ENCODE assay signal across 13 mouse cellular contexts in genomic region chr16:96278491-96279224, GRCm38 (mm10). TPM values are rescaled to one million over a fixed set of nuclear protein-coding genes. Genes with fewer than 3 reads are reported as not detected.
DNase-seq lines count a peak whose midpoint lies in the region; ATAC-seq and TF ChIP-seq lines count a peak whose summit lies in the region.
"Had no signal": no experiment of that assay in that cellular context is flagged by ENCODE, and none has a peak within 500 bp of the region (broad histone marks: within the 10 kb centered on the region; RNA-seq: fewer than 3 reads in every experiment).

No protein-coding gene starts in this region.

- 25% methylated on average over 9 of the region's 9 CpGs for WGBS in hindbrain, embryonic 10.5 days
- 23% methylated on average over 9 of the region's 9 CpGs for WGBS in hindbrain, embryonic 13.5 days
- 17% methylated on average over 9 of the region's 9 CpGs for WGBS in forebrain, embryonic 14.5 days
- 28% methylated on average over 9 of the region's 9 CpGs for WGBS in kidney, postnatal 0 days
- WGBS in intestine, embryonic 16.5 days: 72% methylated on average over 9 of the region's 9 CpGs

- H3K27ac ChIP-seq in hindbrain, embryonic 10.5 days: no peak overlapping the region
- H3K27ac ChIP-seq in hindbrain, embryonic 13.5 days: no peak overlapping the region
- H3K27ac ChIP-seq in forebrain, embryonic 14.5 days (ENCODE audit: low read depth, low read length): no peak overlapping the region
- no peak overlapping the region for H3K27ac ChIP-seq in kidney, postnatal 0 days
- H3K27ac ChIP-seq in intestine, embryonic 16.5 days (ENCODE audit: low read length): no peak overlapping the region
- H3K27ac ChIP-seq: limb, embryonic 12.5 days had no signal

- H3K27me3 ChIP-seq in hindbrain, embryonic 10.5 days (ENCODE audit: insufficient read depth, poor library complexity, severe bottlenecking): peaks cover 47% of the 10 kb centered on the region
- H3K27me3 ChIP-seq in hindbrain, embryonic 13.5 days: peaks cover 50% of the 10 kb centered on the region
- peaks cover 22% of the 10 kb centered on the region for H3K27me3 ChIP-seq in forebrain, embryonic 14.5 days (replicated peaks; ENCODE audit: control insufficient read depth, insufficient read depth, low read length)
- no peaks in the 10 kb centered on the region for H3K27me3 ChIP-seq in kidney, postnatal 0 days (ENCODE audit: insufficient read depth, low read length)
- H3K27me3 ChIP-seq in intestine, embryonic 16.5 days (replicated peaks; ENCODE audit: control insufficient read depth, insufficient read depth, low read length): peaks cover 18% of the 10 kb centered on the region
- H3K27me3 ChIP-seq: CH12.LX had no signal

- ATAC-seq in hindbrain, embryonic 13.5 days (ENCODE audit: low FRiP score): no peak
- no peak; the same call in 1 of the 2 replicates for ATAC-seq in forebrain, embryonic 14.5 days
- peak; percentile 53; the same call in 1 of the 2 replicates for ATAC-seq in kidney, postnatal 0 days (replicated peaks; ENCODE audit: low FRiP score, low read depth)
- no peak for ATAC-seq in intestine, embryonic 16.5 days
- ATAC-seq: activated CD4-positive, CD25-positive, alpha-beta regulatory T cell, adult 4 months; lung, postnatal 0 days had no signal

- peaks cover 49% of the 10 kb centered on the region for H3K4me1 ChIP-seq in hindbrain, embryonic 10.5 days (replicated peaks)
- H3K4me1 ChIP-seq in hindbrain, embryonic 13.5 days (replicated peaks): peaks cover 37% of the 10 kb centered on the region
- peaks cover 5% of the 10 kb centered on the region; the same call in 1 of the 2 replicates for H3K4me1 ChIP-seq in forebrain, embryonic 14.5 days (ENCODE audit: control insufficient read depth, insufficient read depth, low read length)
- H3K4me1 ChIP-seq in kidney, postnatal 0 days (replicated peaks; ENCODE audit: insufficient read depth, low read length): peaks cover 7% of the 10 kb centered on the region
- H3K4me1 ChIP-seq in intestine, embryonic 16.5 days (ENCODE audit: control insufficient read depth, insufficient read depth, low read length): peaks cover 6% of the 10 kb centered on the region; the same call in 1 of the 2 replicates

- no peak overlapping the region for H3K4me2 ChIP-seq in hindbrain, embryonic 13.5 days
- H3K4me2 ChIP-seq in forebrain, embryonic 14.5 days (ENCODE audit: low read length): no peak overlapping the region
- no peak overlapping the region for H3K4me2 ChIP-seq in kidney, postnatal 0 days (ENCODE audit: low read length)
- no peak overlapping the region for H3K4me2 ChIP-seq in intestine, embryonic 16.5 days (ENCODE audit: low read depth, low read length)
- H3K4me2 ChIP-seq: limb, embryonic 12.5 days had no signal

- no peak overlapping the region for H3K9ac ChIP-seq in hindbrain, embryonic 13.5 days
- no peak overlapping the region for H3K9ac ChIP-seq in forebrain, embryonic 14.5 days (ENCODE audit: low read length)
- H3K9ac ChIP-seq in kidney, postnatal 0 days (ENCODE audit: low read depth, low read length): no peak overlapping the region
- H3K9ac ChIP-seq in intestine, embryonic 16.5 days (ENCODE audit: low read depth, low read length): no peak overlapping the region
- H3K9ac ChIP-seq: limb, embryonic 12.5 days had no signal

- DNase-seq in hindbrain, embryonic 10.5 days (ENCODE audit: low spot score): peak; percentile 17
- DNase-seq in R1 (ENCODE audit: low read depth, low spot score): peak; percentile 50
- peak; percentile 48 for DNase-seq in forebrain, embryonic 14.5 days (ENCODE audit: low spot score)
- peak; percentile 79 for DNase-seq in kidney, postnatal 0 days (ENCODE audit: low spot score)
- DNase-seq in spleen, adult 12 weeks (ENCODE audit: low spot score): no peak
- DNase-seq in urinary bladder, postnatal 10 days (ENCODE audit: low spot score): no peak
- DNase-seq: spleen, adult 18-20 months had no signal

- TF ChIP-seq CTCF in kidney, postnatal 0 days (IDR thresholded peaks at IDR 0.05; ENCODE audit: low read depth): no peak

- H3K4me3 ChIP-seq in hindbrain, embryonic 10.5 days: no peak overlapping the region
- H3K4me3 ChIP-seq in hindbrain, embryonic 13.5 days: no peak overlapping the region
- no peak overlapping the region for H3K4me3 ChIP-seq in forebrain, embryonic 14.5 days (ENCODE audit: low read depth, low read length)
- H3K4me3 ChIP-seq in kidney, postnatal 0 days (replicated peaks; ENCODE audit: low read depth, low read length): no peak overlapping the region
- H3K4me3 ChIP-seq in intestine, embryonic 16.5 days (ENCODE audit: low read length): no peak overlapping the region
- H3K4me3 ChIP-seq: limb, embryonic 12.5 days had no signal

- no peaks in the 10 kb centered on the region for H3K36me3 ChIP-seq in hindbrain, embryonic 10.5 days
- H3K36me3 ChIP-seq in hindbrain, embryonic 13.5 days: no peaks in the 10 kb centered on the region
- H3K36me3 ChIP-seq in forebrain, embryonic 14.5 days (ENCODE audit: control insufficient read depth, insufficient read depth, low read length): no peaks in the 10 kb centered on the region
- no peaks in the 10 kb centered on the region for H3K36me3 ChIP-seq in kidney, postnatal 0 days (ENCODE audit: insufficient read depth, low read length)
- H3K36me3 ChIP-seq in intestine, embryonic 16.5 days (ENCODE audit: control insufficient read depth, insufficient read depth, low read length): no peaks in the 10 kb centered on the region
- H3K36me3 ChIP-seq: limb, embryonic 12.5 days had no signal

- no peaks in the 10 kb centered on the region for H3K9me3 ChIP-seq in hindbrain, embryonic 10.5 days
- H3K9me3 ChIP-seq in hindbrain, embryonic 13.5 days: no peaks in the 10 kb centered on the region
- H3K9me3 ChIP-seq in forebrain, embryonic 14.5 days (replicated peaks; ENCODE audit: control insufficient read depth, low read length): no peaks in the 10 kb centered on the region
- H3K9me3 ChIP-seq in kidney, postnatal 0 days (replicated peaks; ENCODE audit: low read length): no peaks in the 10 kb centered on the region
- no peaks in the 10 kb centered on the region for H3K9me3 ChIP-seq in intestine, embryonic 16.5 days (ENCODE audit: control insufficient read depth, low read length)
- H3K9me3 ChIP-seq: limb, embryonic 12.5 days had no signal

RNA-seq across cellular contexts. Expression of gene B3galt5, which starts 43.1 kb away (rescaled TPM):
- 0.60 and 0.63 TPM in 2 replicates for polyA plus RNA-seq in hindbrain, embryonic 10.5 days (2016; fragmentation: Nextera tagmentation; extraction: Ambion mirVana)
- 2.4 TPM in 2 replicates for polyA plus RNA-seq in hindbrain, embryonic 13.5 days (2015; fragmentation: Nextera tagmentation; extraction: Ambion mirVana)
- 1.3 and 1.6 TPM in 2 replicates for polyA plus RNA-seq in forebrain, embryonic 14.5 days (2014; fragmentation: Nextera tagmentation; extraction: Ambion mirVana)
- 4.8 and 5.6 TPM in 2 replicates for polyA plus RNA-seq in kidney, postnatal 0 days (2015; fragmentation: Nextera tagmentation; extraction: Ambion mirVana)
- 1.4 and 2.1 TPM in 2 replicates for polyA plus RNA-seq in intestine, embryonic 16.5 days (2015; fragmentation: Nextera tagmentation; extraction: Ambion mirVana)

Comparison
In these comparisons a context has a peak if more than half of its experiments do, and no peak if none do; other contexts are left out.
1. DNase-seq: peak in hindbrain, embryonic 10.5 days (single experiment), R1 (single experiment), forebrain, embryonic 14.5 days (single experiment) and kidney, postnatal 0 days (single experiment); none in spleen, adult 12 weeks (single experiment) and urinary bladder, postnatal 10 days (single experiment).